ENCODE assay signal across 15 mouse cellular contexts in the genomic region with DNA sequence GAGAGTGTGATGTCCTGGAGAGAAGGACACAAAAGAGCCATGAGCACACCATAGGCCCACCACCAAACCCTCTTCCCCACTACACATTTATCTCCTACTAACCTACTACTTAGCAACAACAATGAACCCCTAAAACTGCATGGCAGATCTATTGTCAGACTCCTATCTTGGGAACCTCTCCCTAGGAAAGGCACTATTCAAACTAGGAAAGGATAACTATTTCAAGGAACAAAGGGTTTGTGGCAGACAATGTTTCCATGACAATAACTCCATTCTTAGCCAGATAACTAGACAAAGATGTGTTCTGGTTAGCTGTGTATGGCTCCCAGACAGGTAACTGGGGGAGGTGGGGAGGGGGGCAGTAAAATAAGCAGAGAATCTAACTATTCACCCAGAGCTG.
"Had no signal": no experiment of that assay in that cellular context is flagged by ENCODE, and none has a peak within 500 bp of the region (broad histone marks: within the 10 kb centered on the region; RNA-seq: fewer than 3 reads in every experiment).

No protein-coding gene starts in this region.

- H3K36me3 ChIP-seq: neural tube, embryonic 15.5 days had no signal

- H3K27me3 ChIP-seq: stomach, embryonic 15.5 days had no signal

- H3K4me2 ChIP-seq: lung, embryonic 14.5 days; midbrain, embryonic 11.5 days; midbrain, embryonic 13.5 days; neural tube, embryonic 13.5 days; neural tube, embryonic 15.5 days; stomach, embryonic 15.5 days had no signal

- H3K4me3 ChIP-seq: midbrain, embryonic 13.5 days; myocyte; neural tube, embryonic 13.5 days; neural tube, embryonic 15.5 days; stomach, embryonic 15.5 days had no signal

- H3K9me3 ChIP-seq: neural tube, embryonic 13.5 days; neural tube, embryonic 15.5 days; stomach, embryonic 15.5 days had no signal

- DNase-seq: lung, adult 18-20 months; lung, postnatal 10 days; lung, postnatal 4 days; right cerebral cortex, postnatal 14 days; thymus, postnatal 14 days; thymus, postnatal 36 days had no signal

- ATAC-seq: midbrain, embryonic 13.5 days; midbrain, embryonic 16.5 days had no signal

- H3K9ac ChIP-seq: liver, embryonic 14.5 days; lung, embryonic 14.5 days; midbrain, embryonic 13.5 days; neural tube, embryonic 13.5 days; neural tube, embryonic 15.5 days; stomach, embryonic 15.5 days had no signal

- H3K27ac ChIP-seq: liver, embryonic 14.5 days; midbrain, embryonic 13.5 days; neural tube, embryonic 13.5 days; neural tube, embryonic 15.5 days; stomach, embryonic 15.5 days had no signal
